Mouse (Mus musculus): ENCODE data around the gene Apoc2.

Apoc2 gene

GRCm38 (mm10) chr7:19628536-19629360 is 49.0 kb downstream of the Apoc2 start:
- peak; percentile 91 for DNase-seq (ENCODE audit: low spot score)

DNA sequence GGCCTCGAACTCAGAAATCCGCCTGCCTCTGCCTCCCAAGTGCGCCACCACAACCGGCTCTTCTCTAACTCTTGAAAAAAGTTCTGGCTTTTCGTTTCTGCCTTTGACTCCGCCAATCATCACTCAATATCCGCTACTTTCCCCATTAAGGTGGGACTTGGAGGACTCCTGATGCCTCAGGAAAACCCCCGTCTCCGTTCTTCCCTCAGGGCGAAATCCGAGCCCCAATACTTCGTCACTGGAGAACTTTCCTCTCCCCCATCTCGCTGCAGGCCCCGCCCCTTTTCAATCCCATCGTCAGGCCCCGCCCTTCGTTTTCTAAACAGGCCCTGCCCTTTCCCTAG is 49.6 kb downstream of the Apoc2 start:
- DNase-seq (ENCODE audit: low spot score), result no peak

- DNase-seq (ENCODE audit: low spot score), result no peak
Observed at GRCm38 (mm10) chr7:19627721-19628120, 50.0 kb downstream of the Apoc2 start.

DNA sequence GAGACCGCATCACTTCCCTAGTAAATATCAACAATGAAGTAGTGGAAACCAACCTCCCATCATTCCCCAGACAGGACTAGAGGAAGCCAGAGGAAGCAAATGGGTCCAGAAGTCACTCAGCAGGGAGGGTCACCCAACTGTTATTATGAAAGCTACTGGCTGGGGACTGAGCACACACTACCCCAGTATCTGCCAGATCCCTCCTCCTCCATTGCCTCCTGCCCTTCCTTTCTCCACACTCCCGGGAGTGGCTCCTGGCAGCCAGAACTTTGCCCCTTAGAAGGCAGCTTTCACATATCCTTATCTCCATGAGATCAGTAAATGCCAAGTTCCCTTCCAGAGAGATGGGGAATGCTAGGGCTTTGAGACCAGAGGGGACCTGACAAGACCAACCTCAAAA is 54.3 kb downstream of the Apoc2 start:
- DNase-seq (ENCODE audit: low spot score), result peak; percentile 22

- DNase-seq (ENCODE audit: low spot score), result no peak
Observed at GRCm38 (mm10) chr7:19622241-19622640, 55.5 kb downstream of the Apoc2 start.
